Mouse (Mus musculus): ENCODE results near the gene Gm20814. TPM values are rescaled to one million over a fixed set of nuclear protein-coding genes. Genes with fewer than 3 reads are reported as not detected.
"Not testable (repeated sequence)": the region's sequence is repeated elsewhere in the genome, so short reads cannot be mapped to it uniquely, and the experiment has no call there.

Gm20814 gene
- not detected in 2 replicates for polyA plus RNA-seq (2014; fragmentation: Nextera tagmentation; extraction: Ambion mirVana)

DNA sequence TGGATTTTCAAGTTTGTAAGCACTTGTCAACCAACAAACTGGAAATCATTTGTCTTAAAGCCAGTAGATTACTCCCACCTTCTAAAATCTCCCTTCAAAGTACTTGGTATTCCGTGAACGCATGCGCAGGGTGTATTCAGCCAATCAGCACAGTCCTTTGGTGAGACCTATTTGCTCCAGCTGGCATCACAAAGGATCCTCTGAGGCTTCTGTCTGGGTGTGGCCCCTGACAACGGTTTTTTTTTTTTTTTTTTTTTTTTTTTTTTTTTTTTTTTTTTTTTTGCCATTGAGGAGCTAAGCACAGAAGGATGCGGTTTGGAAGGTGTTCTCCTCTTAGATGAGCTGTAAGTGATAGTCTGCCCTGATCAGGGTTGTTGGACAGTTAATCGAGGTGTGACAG lies at the start of gene Gm20814:
TSS of gene Gm20814 (plus strand) at position 301 of the 400 bp plus-strand sequence.
- H3K9me3 ChIP-seq (ENCODE audit: control insufficient read depth, low read length); DNase-seq (ENCODE audit: low spot score); H3K4me2 ChIP-seq; H3K27ac ChIP-seq (ENCODE audit: low read depth, low read length); H3K4me3 ChIP-seq (ENCODE audit: low read depth, low read length); H3K4me1 ChIP-seq (replicated peaks; ENCODE audit: control insufficient read depth, insufficient read depth, low read length); H3K36me3 ChIP-seq (ENCODE audit: control insufficient read depth, insufficient read depth, low read length); H3K9ac ChIP-seq (ENCODE audit: low read depth, low read length); ATAC-seq (replicated peaks; ENCODE audit: low FRiP score); H3K27me3 ChIP-seq (replicated peaks; ENCODE audit: control insufficient read depth, insufficient read depth, low read length): not testable (repeated sequence)
- WGBS = no CpG with 5 or more reads among the region's 6 CpGs

All from liver, embryonic 11.5 days (tissue).